Mouse (Mus musculus) midbrain, embryonic 13.5 days (tissue): Measurements from ENCODE around the gene Zbtb20. TPM values are rescaled to one million over a fixed set of nuclear protein-coding genes. Genes with fewer than 3 reads are reported as not detected.
A peak's percentile ranks its signal among the peaks of the same experiment; 100 is the strongest.

Source experiments
- ATAC-seq: fragments of 200-750 bp; cut with Nextera tagmentation; 2 replicates; pipeline ENCODE4 v1.8.0; 2017; ENCODE audit warnings: mild to moderate bottlenecking, moderate TSS enrichment, moderate library complexity
- H3K27ac ChIP-seq: fragments of 300-500 bp; sonication (generic); 2 replicates; pipeline ENCODE4 v1.5.1; 2015; ENCODE audit warnings: inconsistent platforms, mild to moderate bottlenecking, moderate library complexity
- H3K27me3 ChIP-seq: fragments of 300-500 bp; sonication (generic); 2 replicates; pipeline ENCODE4 v1.6.1; 2015; ENCODE audit warnings: mild to moderate bottlenecking, inconsistent platforms
- H3K36me3 ChIP-seq: fragments of 300-500 bp; sonication (generic); 2 replicates; pipeline ENCODE4 v1.6.1; 2015; ENCODE audit warnings: mild to moderate bottlenecking, inconsistent platforms
- H3K4me1 ChIP-seq: fragments of 300-500 bp; sonication (generic); replicated peaks from 2 replicates; pipeline ENCODE4 v1.6.1; 2015; ENCODE audit warnings: inconsistent platforms
- H3K4me2 ChIP-seq: fragments of 300-500 bp; sonication (generic); replicated peaks from 2 replicates; pipeline ENCODE4 v1.6.1; 2015; ENCODE audit warnings: moderate library complexity, mild to moderate bottlenecking, inconsistent platforms
- H3K4me3 ChIP-seq: fragments of 300-500 bp; sonication (generic); replicated peaks from 2 replicates; pipeline ENCODE4 v1.5.1; 2015; ENCODE audit warnings: mild to moderate bottlenecking, inconsistent platforms
- H3K9ac ChIP-seq: fragments of 300-500 bp; sonication (generic); replicated peaks from 2 replicates; pipeline ENCODE4 v1.6.1; 2015; ENCODE audit warnings: mild to moderate bottlenecking, inconsistent platforms
- H3K9me3 ChIP-seq: fragments of 300-500 bp; sonication (generic); 2 replicates; pipeline ENCODE4 v1.6.1; 2016; ENCODE audit warnings: mild to moderate bottlenecking, inconsistent platforms
- WGBS: fragments of 180-500 bp; shearing (Covaris S2); methylation state at CpG from one replicate; pipeline ENCODE4 v1.1.7; 2015; 5-methylcytosine and 5-hydroxymethylcytosine counted together
- polyA plus RNA-seq: library from polyadenylated mRNA; unstranded; fragments of >200 nt; fragmentation: Nextera tagmentation; extraction: Ambion mirVana; gene quantifications from 2 replicates; pipeline ENCODE4 v1.2.1, GENCODE M21; 2015

The Zbtb20 gene
- polyA plus RNA-seq, 1 experiment from 2014 or later: 86.5 TPM

- H3K4me2 ChIP-seq: no peak overlapping the region
- no peaks in the 10 kb centered on the region for H3K27me3 ChIP-seq
- no peak overlapping the region; the same call in 1 of the 2 replicates for H3K27ac ChIP-seq
- H3K36me3 ChIP-seq: no peaks in the 10 kb centered on the region
- H3K9me3 ChIP-seq: no peaks in the 10 kb centered on the region
- no peak for ATAC-seq
- H3K9ac ChIP-seq: no peak overlapping the region
- no peak overlapping the region for H3K4me3 ChIP-seq
- H3K4me1 ChIP-seq: peaks cover 28% of the 10 kb centered on the region
- WGBS: 45% methylated on average over 11 of the region's 11 CpGs
Measured at GRCm38 (mm10) chr16:43462470-43463455, 587.1 kb downstream of the Zbtb20 start.

- H3K9ac ChIP-seq: no peak overlapping the region
- H3K27me3 ChIP-seq: no peaks in the 10 kb centered on the region
- WGBS: 31% methylated on average over 13 of the region's 13 CpGs
- H3K4me2 ChIP-seq: no peak overlapping the region
- H3K27ac ChIP-seq: 0 out of 2 replicates have a peak overlapping the region, but pooled peaks have one; percentile 11
- ATAC-seq: peak; percentile 79
- no peaks in the 10 kb centered on the region for H3K9me3 ChIP-seq
- no peaks in the 10 kb centered on the region for H3K36me3 ChIP-seq
- no peak overlapping the region for H3K4me3 ChIP-seq
- H3K4me1 ChIP-seq: peaks cover 28% of the 10 kb centered on the region
Measured at GRCm38 (mm10) chr16:43463684-43464475, 588.2 kb downstream of the Zbtb20 start.

- Histone ChIP-seq H3K9ac (no peak overlapping the region), H3K9me3 (no peaks in the 10 kb centered on the region), H3K36me3 (no peaks in the 10 kb centered on the region), H3K27ac (no peak overlapping the region), H3K4me2 (no peak overlapping the region), H3K4me1 (peaks cover 28% of the 10 kb centered on the region), H3K4me3 (no peak overlapping the region), H3K27me3 (no peaks in the 10 kb centered on the region)
- ATAC-seq: peak; percentile 46; the same call in 1 of the 2 replicates
- 55% methylated on average over 10 of the region's 10 CpGs for WGBS
Measured at GRCm38 (mm10) chr16:43464476-43465080, 588.9 kb downstream of the Zbtb20 start.

- H3K9ac ChIP-seq: no peak overlapping the region
- no peaks in the 10 kb centered on the region for H3K27me3 ChIP-seq
- no peak overlapping the region for H3K27ac ChIP-seq
- H3K4me3 ChIP-seq: no peak overlapping the region
- H3K36me3 ChIP-seq: no peaks in the 10 kb centered on the region
- WGBS: 77% methylated on average over 3 of the region's 3 CpGs
- no peak overlapping the region for H3K4me2 ChIP-seq
- peaks cover 28% of the 10 kb centered on the region for H3K4me1 ChIP-seq
- no peaks in the 10 kb centered on the region for H3K9me3 ChIP-seq
- ATAC-seq: no peak
Measured at GRCm38 (mm10) chr16:43465368-43465839, 589.7 kb downstream of the Zbtb20 start.

GRCm38 (mm10) chr16:43465921-43466748, 590.5 kb downstream of the Zbtb20 start:
- 91% methylated on average over 9 of the region's 9 CpGs for WGBS
- ATAC-seq: no peak

GRCm38 (mm10) chr16:43466749-43467065, 591.0 kb downstream of the Zbtb20 start:
- no peak overlapping the region for H3K9ac ChIP-seq
- 75% methylated on average over 2 of the region's 2 CpGs for WGBS
- ATAC-seq: no peak
- H3K4me2 ChIP-seq: no peak overlapping the region
- H3K27ac ChIP-seq: no peak overlapping the region
- H3K36me3 ChIP-seq: no peaks in the 10 kb centered on the region
- no peaks in the 10 kb centered on the region for H3K27me3 ChIP-seq
- peaks cover 28% of the 10 kb centered on the region for H3K4me1 ChIP-seq
- H3K9me3 ChIP-seq: no peaks in the 10 kb centered on the region
- H3K4me3 ChIP-seq: no peak overlapping the region

More at GRCm38 (mm10) chr16:43465921-43466748, 590.5 kb downstream of the Zbtb20 start:
- peaks cover 28% of the 10 kb centered on the region for H3K4me1 ChIP-seq
- H3K27me3 ChIP-seq: no peaks in the 10 kb centered on the region
- no peak overlapping the region for H3K9ac ChIP-seq
- H3K27ac ChIP-seq: no peak overlapping the region
- H3K4me2 ChIP-seq: no peak overlapping the region
- no peaks in the 10 kb centered on the region for H3K36me3 ChIP-seq
- H3K4me3 ChIP-seq: no peak overlapping the region
- no peaks in the 10 kb centered on the region for H3K9me3 ChIP-seq

- ATAC-seq: no peak
- H3K27ac ChIP-seq: no peak overlapping the region
- H3K9ac ChIP-seq: no peak overlapping the region
- no peaks in the 10 kb centered on the region for H3K27me3 ChIP-seq
- no peak overlapping the region for H3K4me3 ChIP-seq
- 87% methylated on average over 3 of the region's 3 CpGs for WGBS
- no peaks in the 10 kb centered on the region for H3K4me1 ChIP-seq
- no peaks in the 10 kb centered on the region for H3K36me3 ChIP-seq
- H3K9me3 ChIP-seq: no peaks in the 10 kb centered on the region
- no peak overlapping the region for H3K4me2 ChIP-seq
Measured at GRCm38 (mm10) chr16:43471060-43471459, 595.4 kb downstream of the Zbtb20 start.

- WGBS: 89% methylated on average over 11 of the region's 11 CpGs
- no peaks in the 10 kb centered on the region for H3K36me3 ChIP-seq
- H3K27ac ChIP-seq: no peak overlapping the region
- no peak overlapping the region for H3K9ac ChIP-seq
- no peaks in the 10 kb centered on the region for H3K4me1 ChIP-seq
- H3K4me3 ChIP-seq: no peak overlapping the region
- ATAC-seq: no peak
- H3K27me3 ChIP-seq: no peaks in the 10 kb centered on the region
- H3K9me3 ChIP-seq: no peaks in the 10 kb centered on the region
- H3K4me2 ChIP-seq: no peak overlapping the region
Measured at GRCm38 (mm10) chr16:43474941-43475728, 599.5 kb downstream of the Zbtb20 start.

- Histone ChIP-seq H3K9ac (no peak overlapping the region), H3K9me3 (no peaks in the 10 kb centered on the region), H3K27me3 (no peaks in the 10 kb centered on the region), H3K36me3 (no peaks in the 10 kb centered on the region), H3K27ac (no peak overlapping the region), H3K4me3 (no peak overlapping the region), H3K4me1 (no peaks in the 10 kb centered on the region), H3K4me2 (no peak overlapping the region)
- no peak for ATAC-seq
- WGBS: 84% methylated on average over 3 of the region's 3 CpGs
Measured at GRCm38 (mm10) chr16:43476921-43477320, 601.2 kb downstream of the Zbtb20 start.

- no peak overlapping the region for H3K27ac ChIP-seq
- ATAC-seq: no peak
- no peaks in the 10 kb centered on the region for H3K4me1 ChIP-seq
- H3K36me3 ChIP-seq: no peaks in the 10 kb centered on the region
- H3K9ac ChIP-seq: no peak overlapping the region
- no peaks in the 10 kb centered on the region for H3K27me3 ChIP-seq
- no peak overlapping the region for H3K4me2 ChIP-seq
- no peaks in the 10 kb centered on the region for H3K9me3 ChIP-seq
- WGBS: 90% methylated on average over 1 of the region's 1 CpGs
- no peak overlapping the region for H3K4me3 ChIP-seq
Measured at GRCm38 (mm10) chr16:43478352-43478751, 602.7 kb downstream of the Zbtb20 start.
